Mouse (Mus musculus): ENCODE results near the gene Pex11g. TPM values are rescaled to one million over a fixed set of nuclear protein-coding genes. Genes with fewer than 3 reads are reported as not detected.
A peak's percentile ranks its signal among the peaks of the same experiment; 100 is the strongest.

Gene Pex11g
- polyA plus RNA-seq, 1 experiment from 2014 or later, result 3.1 TPM

DNA sequence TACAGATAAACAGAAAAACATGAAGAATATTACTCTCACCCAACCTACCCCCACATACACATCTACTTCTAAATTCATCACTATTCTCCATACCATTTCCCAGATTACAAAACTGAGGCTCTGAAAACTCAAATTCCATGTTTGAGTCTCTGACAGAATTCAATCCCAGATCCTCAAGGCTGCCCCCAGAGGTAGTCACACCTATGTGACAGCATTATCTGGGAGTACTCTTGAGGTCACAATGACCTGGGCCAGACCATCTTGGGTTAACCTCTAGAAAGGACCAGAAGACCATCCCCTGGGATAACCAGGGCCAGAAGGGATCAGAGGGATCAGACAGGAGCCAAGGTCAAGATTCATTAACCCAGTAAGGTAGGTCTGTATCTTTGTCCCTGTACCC is 3.1 kb upstream of the Pex11g start, which contains the start of gene Tex45:
Gene Tex45, plus strand, starts transcription at position 301 of the 400 bp plus-strand sequence.
- H3K4me2 ChIP-seq, result no peak within 1 kb of the TSS
- no peak within 1 kb of the TSS for H3K4me3 ChIP-seq
- peaks cover 6% of the 10 kb centered on the region; the same call in 1 of the 2 replicates for H3K27me3 ChIP-seq
- ATAC-seq (ENCODE audit: low read depth), result no peak
- no peak within 1 kb of the TSS for H3K27ac ChIP-seq (replicated peaks)
- H3K9me3 ChIP-seq, result no peaks in the 10 kb centered on the region
- peaks cover 14% of the 10 kb centered on the region for H3K4me1 ChIP-seq (replicated peaks)
- no peaks in the 10 kb centered on the region for H3K36me3 ChIP-seq
- H3K9ac ChIP-seq, result no peak within 1 kb of the TSS

DNA sequence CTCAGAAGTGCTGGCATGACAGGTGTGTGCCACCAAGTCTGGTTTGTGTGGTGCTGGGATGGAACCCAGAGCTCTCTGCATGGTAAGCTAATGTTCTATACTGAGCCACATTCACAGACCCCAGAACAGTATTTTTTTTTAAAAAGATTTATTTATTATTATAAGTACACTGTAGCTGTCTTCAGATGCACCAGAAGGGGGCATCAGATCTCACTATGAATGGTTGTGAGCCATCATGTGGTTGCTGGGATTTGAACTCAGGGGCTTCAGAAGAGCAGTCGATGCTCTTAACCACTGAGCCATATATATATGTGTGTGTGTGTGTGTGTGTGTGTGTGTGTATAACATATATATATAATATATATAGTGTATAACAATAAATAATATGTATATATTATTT is 1.4 kb upstream of the Pex11g start:
- 91% methylated on average over 1 of the region's 1 CpGs for WGBS
- Histone ChIP-seq H3K4me3 (no peak overlapping the region), H3K4me1 (replicated peaks) (peaks cover 14% of the 10 kb centered on the region), H3K27me3 (no peaks in the 10 kb centered on the region; the same call in 1 of the 2 replicates), H3K9me3 (no peaks in the 10 kb centered on the region), H3K36me3 (no peaks in the 10 kb centered on the region), H3K9ac (no peak overlapping the region), H3K27ac (replicated peaks) (no peak overlapping the region), H3K4me2 (no peak overlapping the region)
- no peak for ATAC-seq (ENCODE audit: low read depth)

DNA sequence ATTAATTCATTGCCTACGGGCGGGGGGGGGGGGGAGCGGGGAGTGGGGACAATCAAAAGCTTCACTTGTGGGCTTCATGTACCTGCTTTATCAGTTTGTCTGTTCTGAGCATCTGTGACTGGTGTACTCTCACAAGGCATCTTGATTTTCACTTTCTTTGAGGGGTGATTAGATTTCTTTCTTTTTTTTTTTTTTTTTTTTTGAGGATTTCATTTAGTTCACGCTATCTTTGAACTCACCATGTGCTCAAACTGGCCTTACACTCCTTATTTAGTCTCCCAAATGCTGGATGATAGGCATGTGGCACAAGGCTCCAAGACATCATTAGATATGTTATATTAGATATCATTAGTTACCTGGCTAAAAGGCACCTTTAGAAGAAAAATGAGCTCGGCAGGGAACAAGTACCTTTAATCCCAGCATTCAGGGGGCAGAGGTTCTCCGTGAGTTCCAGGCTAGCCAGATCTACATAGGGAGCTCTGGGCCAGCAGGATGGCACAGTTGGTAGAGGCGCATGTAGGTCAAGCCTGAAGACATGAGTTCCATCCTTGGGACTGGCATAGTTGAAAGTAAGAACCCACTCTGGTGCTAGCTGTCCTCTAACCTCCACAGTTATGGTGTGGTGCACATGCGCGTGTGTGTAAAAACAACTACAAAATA is 536 bp upstream of the Pex11g start:
- 55% methylated on average over 9 of the region's 9 CpGs for WGBS
- Histone ChIP-seq H3K9me3 (no peaks in the 10 kb centered on the region), H3K9ac (peak overlapping the region; percentile 75), H3K27ac (replicated peaks) (peak overlapping the region; percentile 79), H3K4me2 (peak overlapping the region; percentile 65), H3K36me3 (no peaks in the 10 kb centered on the region), H3K4me1 (replicated peaks) (peaks cover 14% of the 10 kb centered on the region), H3K27me3 (no peaks in the 10 kb centered on the region), H3K4me3 (peak overlapping the region; percentile 45)
- peak; percentile 11; the same call in 1 of the 2 replicates for ATAC-seq (ENCODE audit: low read depth)

DNA sequence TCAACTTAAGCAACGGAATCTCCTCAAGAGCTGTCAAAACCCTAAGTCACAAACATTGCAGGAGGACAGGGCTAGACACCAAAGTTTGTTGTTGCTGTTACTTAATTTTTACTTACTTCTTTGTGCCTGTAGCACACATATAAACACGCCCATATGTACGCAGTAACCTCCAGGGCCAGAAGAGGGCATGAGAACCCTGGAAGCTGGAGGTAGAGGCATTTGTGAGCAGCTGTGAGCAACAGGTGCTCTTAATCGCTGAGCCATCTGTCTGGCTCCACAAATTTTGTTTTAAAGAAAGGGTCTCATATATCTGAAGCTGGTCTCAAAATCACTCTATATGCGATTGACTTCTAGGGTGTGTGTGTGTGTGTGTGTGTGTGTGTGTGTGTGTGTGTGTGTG is 3.2 kb downstream of the Pex11g start:
- Histone ChIP-seq H3K9me3 (no peaks in the 10 kb centered on the region), H3K36me3 (0 out of 2 replicates have a peak, but pooled peaks cover 3% of the 10 kb centered on the region), H3K27me3 (no peaks in the 10 kb centered on the region), H3K4me2 (no peak overlapping the region), H3K4me1 (replicated peaks) (peaks cover 14% of the 10 kb centered on the region), H3K27ac (replicated peaks) (no peak overlapping the region), H3K9ac (no peak overlapping the region), H3K4me3 (no peak overlapping the region)
- ATAC-seq (ENCODE audit: low read depth), result no peak
- 51% methylated on average over 5 of the region's 5 CpGs for WGBS

DNA sequence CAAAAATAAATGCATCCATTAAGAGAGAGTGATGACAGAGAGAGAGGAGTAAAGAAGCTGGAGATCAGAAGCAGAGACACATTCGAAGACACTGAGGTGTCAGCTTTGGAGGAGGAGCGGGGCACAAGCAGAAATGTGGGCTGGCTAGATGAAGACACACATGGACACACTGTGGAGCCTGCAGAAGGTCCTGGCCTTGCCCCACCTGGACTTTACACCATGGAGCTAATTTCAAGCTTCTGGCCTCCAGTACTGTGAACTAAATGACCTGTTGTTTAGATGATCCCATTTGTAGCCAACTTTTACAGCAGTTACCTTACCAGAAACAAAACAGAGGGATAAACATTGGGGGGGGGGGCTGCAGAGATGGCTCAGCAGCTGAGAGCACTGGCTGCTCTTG is 4.2 kb downstream of the Pex11g start:
- Histone ChIP-seq H3K4me3 (no peak overlapping the region), H3K9me3 (no peaks in the 10 kb centered on the region), H3K4me1 (replicated peaks) (peaks cover 13% of the 10 kb centered on the region), H3K27me3 (no peaks in the 10 kb centered on the region), H3K27ac (replicated peaks) (no peak overlapping the region), H3K9ac (no peak overlapping the region), H3K36me3 (peaks cover 14% of the 10 kb centered on the region; the same call in 1 of the 2 replicates), H3K4me2 (no peak overlapping the region)
- ATAC-seq (ENCODE audit: low read depth), result no peak
- 86% methylated on average over 2 of the region's 2 CpGs for WGBS

DNA sequence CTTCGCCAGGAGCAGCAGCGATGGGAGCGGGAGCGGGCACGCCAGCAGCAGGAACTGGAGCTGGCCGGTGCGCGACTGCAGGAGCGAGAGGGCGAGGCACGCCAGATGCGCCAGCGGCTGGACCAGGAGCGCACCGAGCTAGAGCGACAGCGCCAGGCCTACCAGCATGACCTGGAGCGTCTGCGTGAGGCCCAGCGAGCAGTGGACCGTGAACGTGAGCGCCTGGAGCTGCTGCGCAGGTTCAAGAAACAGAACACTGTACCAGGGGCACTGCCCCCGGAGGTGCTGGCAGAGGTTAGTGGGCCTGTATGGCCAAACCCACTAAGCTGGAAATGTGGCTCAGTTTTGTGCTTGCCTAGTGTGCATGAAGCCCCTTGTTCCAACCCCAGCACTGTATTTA is 15.5 kb downstream of the Pex11g start:
- no peak overlapping the region for H3K4me2 ChIP-seq
- H3K4me3 ChIP-seq, result no peak overlapping the region
- H3K36me3 ChIP-seq, result peaks cover 98% of the 10 kb centered on the region
- no peak for ATAC-seq (ENCODE audit: low read depth)
- H3K4me1 ChIP-seq (replicated peaks), result no peaks in the 10 kb centered on the region
- no peak overlapping the region for H3K9ac ChIP-seq
- WGBS, result 98% methylated on average over 25 of the region's 25 CpGs
- H3K27ac ChIP-seq (replicated peaks), result no peak overlapping the region
- H3K27me3 ChIP-seq, result no peaks in the 10 kb centered on the region
- H3K9me3 ChIP-seq, result no peaks in the 10 kb centered on the region

DNA sequence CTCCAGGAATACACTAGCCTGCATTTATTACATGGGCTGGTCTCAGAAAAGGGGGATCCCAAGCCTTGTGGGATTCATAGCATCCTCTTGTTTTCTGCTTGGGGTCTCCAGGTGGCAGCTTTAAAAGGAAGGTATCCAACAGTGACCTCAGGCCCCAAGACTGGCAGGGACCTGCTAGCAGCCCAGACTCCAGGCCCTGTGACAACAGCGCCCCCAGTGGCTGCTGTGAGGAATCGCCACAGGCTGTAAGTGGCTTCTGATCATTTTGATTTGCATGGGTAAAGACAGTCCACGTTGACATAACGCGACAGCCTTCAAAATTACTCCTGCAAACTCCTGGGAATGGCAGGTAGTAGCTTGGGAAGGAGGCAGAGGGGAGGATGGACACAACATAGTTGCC is 16.8 kb downstream of the Pex11g start:
- no peaks in the 10 kb centered on the region for H3K9me3 ChIP-seq
- H3K27ac ChIP-seq (replicated peaks), result no peak overlapping the region
- no peaks in the 10 kb centered on the region for H3K4me1 ChIP-seq (replicated peaks)
- no peak overlapping the region for H3K9ac ChIP-seq
- 36% methylated on average over 5 of the region's 5 CpGs for WGBS
- peak; percentile 47; the same call in 1 of the 2 replicates for ATAC-seq (ENCODE audit: low read depth)
- no peaks in the 10 kb centered on the region for H3K27me3 ChIP-seq
- H3K4me3 ChIP-seq, result no peak overlapping the region
- no peak overlapping the region for H3K4me2 ChIP-seq
- H3K36me3 ChIP-seq, result peaks cover 97% of the 10 kb centered on the region

DNA sequence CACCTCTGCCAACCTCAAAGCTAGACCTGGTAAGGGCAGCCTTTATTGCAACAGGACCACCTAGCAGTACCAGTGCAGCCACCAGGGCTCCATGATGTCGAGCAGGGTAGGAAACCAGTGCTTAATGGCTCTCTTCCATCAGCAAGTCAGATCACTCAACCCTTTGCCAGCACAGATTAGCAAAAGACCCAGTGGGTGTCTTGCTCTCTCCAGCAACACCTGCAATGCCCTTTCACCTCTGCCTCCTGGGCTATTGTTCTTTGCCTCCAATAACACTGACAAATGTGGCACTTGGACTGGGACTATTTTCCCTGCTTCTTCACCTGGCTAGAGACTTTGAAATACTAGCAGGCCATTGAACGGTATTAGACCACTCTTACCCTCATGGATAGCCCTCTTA is 18.3 kb downstream of the Pex11g start:
- Histone ChIP-seq H3K36me3 (peaks cover 95% of the 10 kb centered on the region), H3K4me3 (no peak overlapping the region), H3K4me2 (no peak overlapping the region), H3K9me3 (no peaks in the 10 kb centered on the region), H3K27ac (replicated peaks) (no peak overlapping the region), H3K4me1 (replicated peaks) (no peaks in the 10 kb centered on the region), H3K27me3 (no peaks in the 10 kb centered on the region), H3K9ac (no peak overlapping the region)
- WGBS, result 91% methylated on average over 2 of the region's 2 CpGs
- no peak for ATAC-seq (ENCODE audit: low read depth)

DNA sequence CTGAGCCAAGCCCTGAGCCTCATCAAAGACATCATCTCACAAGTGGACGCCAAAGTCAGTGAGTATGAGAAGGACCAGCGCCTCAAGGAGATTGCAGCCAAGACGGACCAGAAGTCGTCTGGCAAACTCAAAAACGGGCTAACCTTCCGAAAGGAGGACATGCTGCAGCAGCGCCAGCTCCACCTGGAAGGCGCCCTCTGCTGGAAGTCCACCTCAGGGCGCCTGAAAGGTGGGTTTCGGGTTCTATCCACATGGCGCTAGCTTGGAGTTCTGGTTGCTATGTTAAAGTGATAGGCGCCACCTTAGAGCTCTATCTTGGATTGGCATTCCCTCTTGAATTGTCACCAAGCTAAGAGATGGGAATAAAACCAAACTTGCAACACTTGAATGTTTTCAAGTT is 28.0 kb downstream of the Pex11g start:
- Histone ChIP-seq H3K4me1 (replicated peaks) (no peaks in the 10 kb centered on the region), H3K36me3 (peaks cover 80% of the 10 kb centered on the region), H3K4me2 (no peak overlapping the region), H3K27ac (replicated peaks) (no peak overlapping the region), H3K4me3 (no peak overlapping the region), H3K27me3 (no peaks in the 10 kb centered on the region), H3K9ac (no peak overlapping the region), H3K9me3 (no peaks in the 10 kb centered on the region)
- WGBS, result 79% methylated on average over 12 of the region's 12 CpGs
- ATAC-seq (ENCODE audit: low read depth), result no peak

DNA sequence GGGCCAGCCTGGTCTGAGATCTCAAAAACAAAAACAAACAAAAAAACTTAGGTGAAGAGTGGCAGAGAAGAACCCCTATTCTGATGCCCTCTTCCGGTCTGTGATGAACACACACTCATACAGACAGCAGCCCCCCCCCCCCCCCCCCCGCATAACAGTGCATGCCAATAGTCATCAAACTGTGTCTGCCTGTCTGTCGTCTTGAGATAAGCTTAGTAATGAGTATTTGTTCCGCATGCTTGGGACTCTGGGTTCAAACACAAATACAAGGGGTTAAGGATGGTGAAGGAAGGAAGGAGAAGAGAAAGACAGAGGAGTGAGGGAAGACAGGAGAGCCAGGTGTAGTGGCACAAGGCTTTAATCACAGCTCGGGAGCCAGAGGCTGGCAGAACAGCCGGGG is 31.0 kb downstream of the Pex11g start:
- Histone ChIP-seq H3K9ac (no peak overlapping the region), H3K4me1 (replicated peaks) (no peaks in the 10 kb centered on the region), H3K9me3 (no peaks in the 10 kb centered on the region), H3K27ac (replicated peaks) (no peak overlapping the region), H3K27me3 (no peaks in the 10 kb centered on the region), H3K4me3 (no peak overlapping the region), H3K36me3 (peaks cover 93% of the 10 kb centered on the region), H3K4me2 (no peak overlapping the region)
- 84% methylated on average over 6 of the region's 6 CpGs for WGBS
- no peak for ATAC-seq (ENCODE audit: low read depth)

DNA sequence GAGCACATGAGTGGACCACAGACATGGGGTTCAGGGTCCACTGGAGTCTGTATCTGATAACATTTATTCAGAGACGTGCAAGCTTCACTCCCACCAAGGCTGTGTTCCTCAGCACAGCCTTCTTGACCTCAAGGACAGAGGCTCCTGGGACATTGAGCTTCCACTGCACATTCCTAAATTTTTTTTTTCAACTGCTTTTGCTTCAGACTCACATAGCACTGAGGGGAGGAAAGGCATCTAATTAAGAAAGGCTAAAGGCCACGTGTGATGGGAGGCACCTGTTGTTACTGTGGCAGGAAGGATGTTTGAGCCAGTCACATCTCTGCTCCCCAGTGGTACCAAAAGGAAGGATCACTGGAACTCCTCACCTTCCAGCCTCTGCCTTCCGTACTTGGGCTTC is 36.4 kb downstream of the Pex11g start:
- Histone ChIP-seq H3K36me3 (peaks cover 80% of the 10 kb centered on the region), H3K9ac (no peak overlapping the region), H3K4me3 (no peak overlapping the region), H3K27me3 (no peaks in the 10 kb centered on the region), H3K4me2 (no peak overlapping the region), H3K27ac (replicated peaks) (no peak overlapping the region), H3K4me1 (replicated peaks) (no peaks in the 10 kb centered on the region), H3K9me3 (no peaks in the 10 kb centered on the region)
- ATAC-seq (ENCODE audit: low read depth), result no peak
- WGBS, result 90% methylated on average over 3 of the region's 3 CpGs

DNA sequence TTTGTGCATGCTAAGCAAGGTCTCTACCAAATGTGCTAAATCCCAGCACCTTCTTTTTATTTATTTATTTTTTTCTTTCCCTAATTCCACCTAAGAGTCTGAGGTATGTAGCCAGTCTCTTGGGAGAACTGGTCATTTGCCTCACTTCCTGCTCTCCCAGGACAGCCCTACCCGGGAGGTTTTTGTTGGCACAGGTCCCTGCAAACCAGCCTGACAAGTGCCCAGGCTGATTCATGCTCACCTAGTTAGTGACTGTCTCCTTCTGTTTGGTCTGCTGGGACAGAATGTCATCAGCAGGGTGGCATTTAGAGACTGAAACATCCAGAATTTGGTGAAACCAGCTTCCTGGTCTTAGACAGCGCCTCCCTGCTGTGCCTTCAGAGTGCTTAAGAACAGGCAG is 37.5 kb downstream of the Pex11g start:
- 86% methylated on average over 2 of the region's 2 CpGs for WGBS
- H3K9me3 ChIP-seq, result no peaks in the 10 kb centered on the region
- ATAC-seq (ENCODE audit: low read depth), result no peak
- H3K4me2 ChIP-seq, result no peak overlapping the region
- no peaks in the 10 kb centered on the region for H3K27me3 ChIP-seq
- no peak overlapping the region for H3K9ac ChIP-seq
- H3K4me3 ChIP-seq, result no peak overlapping the region
- H3K27ac ChIP-seq (replicated peaks), result no peak overlapping the region
- peaks cover 70% of the 10 kb centered on the region for H3K36me3 ChIP-seq
- no peaks in the 10 kb centered on the region for H3K4me1 ChIP-seq (replicated peaks)

DNA sequence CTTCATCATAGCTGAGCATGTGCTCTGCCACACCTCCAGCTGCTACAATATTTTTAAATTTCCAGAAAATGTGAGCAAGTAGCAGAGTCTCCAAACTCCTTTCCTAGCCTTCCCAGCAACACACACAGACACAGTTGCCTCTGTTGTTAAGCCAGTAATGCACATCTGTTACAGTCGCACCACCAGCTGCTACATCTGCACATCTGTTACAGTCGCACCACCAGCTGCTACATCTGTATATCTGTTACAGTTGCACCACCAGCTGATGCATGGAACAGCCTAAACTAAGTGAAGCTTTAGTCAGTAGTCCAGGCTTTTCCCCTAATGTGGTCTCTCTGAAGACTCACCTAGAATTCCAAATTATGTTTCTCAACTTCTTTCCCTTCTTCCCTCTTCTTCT is 39.1 kb downstream of the Pex11g start:
- no peak overlapping the region for H3K9ac ChIP-seq
- H3K4me2 ChIP-seq, result no peak overlapping the region
- WGBS, result 83% methylated on average over 2 of the region's 2 CpGs
- no peak overlapping the region for H3K4me3 ChIP-seq
- H3K27me3 ChIP-seq, result no peaks in the 10 kb centered on the region
- H3K27ac ChIP-seq (replicated peaks), result no peak overlapping the region
- no peak for ATAC-seq (ENCODE audit: low read depth)
- H3K9me3 ChIP-seq, result no peaks in the 10 kb centered on the region
- no peaks in the 10 kb centered on the region for H3K4me1 ChIP-seq (replicated peaks)
- H3K36me3 ChIP-seq, result peaks cover 56% of the 10 kb centered on the region

Data from neural tube, embryonic 13.5 days (tissue).